Mouse (Mus musculus) kidney, embryonic 14.5 days (tissue): ENCODE results near the gene Flywch1. TPM values are rescaled to one million over a fixed set of nuclear protein-coding genes. Genes with fewer than 3 reads are reported as not detected.

Experiments used
- ATAC-seq: fragments of 200-750 bp; cut with Nextera tagmentation; 2 replicates; pipeline ENCODE4 v1.8.0; 2017; ENCODE audit warnings: moderate number of reproducible peaks, mild to moderate bottlenecking, moderate TSS enrichment, moderate library complexity; ENCODE audit not compliant: low FRiP score, low TSS enrichment
- H3K27ac ChIP-seq: fragments of 300-500 bp; sonication (generic); 2 replicates; pipeline ENCODE4 v1.5.1; 2014; ENCODE audit warnings: low read depth, mild to moderate bottlenecking, low read length, moderate library complexity, mixed read lengths
- H3K27me3 ChIP-seq: fragments of 300-500 bp; sonication (generic); 2 replicates; pipeline ENCODE4 v1.6.1; 2014; ENCODE audit warnings: mild to moderate bottlenecking, low read length; ENCODE audit not compliant: control insufficient read depth, insufficient read depth
- H3K36me3 ChIP-seq: fragments of 300-500 bp; sonication (generic); 2 replicates; pipeline ENCODE4 v1.6.1; 2014; ENCODE audit warnings: low read length, mixed read lengths; ENCODE audit not compliant: control insufficient read depth, insufficient read depth
- H3K4me1 ChIP-seq: fragments of 300-500 bp; sonication (generic); 2 replicates; pipeline ENCODE4 v1.6.1; 2014; ENCODE audit warnings: low read length, mixed read lengths; ENCODE audit not compliant: control insufficient read depth, insufficient read depth
- H3K4me2 ChIP-seq: fragments of 300-500 bp; sonication (generic); replicated peaks from 2 replicates; pipeline ENCODE4 v1.6.1; 2014; ENCODE audit warnings: low read depth, mild to moderate bottlenecking, low read length
- H3K4me3 ChIP-seq: fragments of 300-500 bp; sonication (generic); 2 replicates; pipeline ENCODE4 v1.5.1; 2014; ENCODE audit warnings: mild to moderate bottlenecking, low read length
- H3K9ac ChIP-seq: fragments of 300-500 bp; sonication (generic); 2 replicates; pipeline ENCODE4 v1.6.1; 2014; ENCODE audit warnings: low read depth, mild to moderate bottlenecking, low read length, moderate library complexity
- H3K9me3 ChIP-seq: fragments of 300-500 bp; sonication (generic); 2 replicates; pipeline ENCODE4 v1.6.1; 2016; ENCODE audit warnings: low read length; ENCODE audit not compliant: control insufficient read depth
- WGBS: fragments of 180-500 bp; shearing (Covaris S2); extraction: QIAGEN DNeasy Blood & Tissue Kit; methylation state at CpG from one replicate; pipeline ENCODE4 v1.1.7; 2014; 5-methylcytosine and 5-hydroxymethylcytosine counted together
- polyA plus RNA-seq: library from polyadenylated mRNA; unstranded; fragments of >200 nt; fragmentation: Nextera tagmentation; extraction: Ambion mirVana; gene quantifications from 2 replicates; pipeline ENCODE4 v1.2.1, GENCODE M21; 2014

Flywch1 gene
- polyA plus RNA-seq, 1 experiment from 2014 or later: 91.7 TPM

DNA sequence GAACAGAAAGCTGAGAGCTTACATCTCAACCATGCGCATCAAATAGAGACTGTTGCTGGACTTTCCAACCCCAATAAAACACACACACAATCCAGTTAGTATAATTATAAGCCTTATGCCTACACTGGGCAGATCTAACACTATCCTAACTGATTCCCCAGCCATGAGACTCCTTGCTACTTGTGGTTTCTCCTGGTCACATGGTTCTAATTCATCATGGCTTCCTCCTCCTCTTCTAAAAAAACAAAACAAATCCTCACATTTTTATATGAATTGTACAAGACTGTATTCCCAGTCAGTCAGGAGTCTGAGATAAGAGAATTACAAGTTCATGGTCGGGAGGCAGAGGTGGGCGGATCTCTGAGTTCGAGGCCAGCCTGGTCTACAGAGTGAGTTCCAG lies 17.6 kb upstream of the Flywch1 start:
- no peak overlapping the region for H3K9ac ChIP-seq
- ATAC-seq: no peak
- WGBS: 88% methylated on average over 4 of the region's 4 CpGs
- no peak overlapping the region for H3K4me2 ChIP-seq
- H3K9me3 ChIP-seq: no peaks in the 10 kb centered on the region
- no peak overlapping the region for H3K4me3 ChIP-seq
- no peak overlapping the region for H3K27ac ChIP-seq
- peaks cover 12% of the 10 kb centered on the region; the same call in 1 of the 2 replicates for H3K4me1 ChIP-seq
- H3K36me3 ChIP-seq: no peaks in the 10 kb centered on the region
- no peaks in the 10 kb centered on the region for H3K27me3 ChIP-seq

GRCm38 (mm10) chr17:23786510-23786931 lies 15.1 kb upstream of the Flywch1 start:
- H3K27ac ChIP-seq: no peak overlapping the region
- peak overlapping the region; percentile 61 for H3K4me3 ChIP-seq
- H3K4me1 ChIP-seq: peaks cover 12% of the 10 kb centered on the region; the same call in 1 of the 2 replicates
- H3K36me3 ChIP-seq: no peaks in the 10 kb centered on the region
- H3K9ac ChIP-seq: 0 out of 2 replicates have a peak overlapping the region, but pooled peaks have one; percentile 31
- H3K9me3 ChIP-seq: no peaks in the 10 kb centered on the region
- no peak; the same call in 1 of the 2 replicates for ATAC-seq
- WGBS: 9% methylated on average over 13 of the region's 13 CpGs
- H3K27me3 ChIP-seq: no peaks in the 10 kb centered on the region
- peak overlapping the region; percentile 94 for H3K4me2 ChIP-seq

DNA sequence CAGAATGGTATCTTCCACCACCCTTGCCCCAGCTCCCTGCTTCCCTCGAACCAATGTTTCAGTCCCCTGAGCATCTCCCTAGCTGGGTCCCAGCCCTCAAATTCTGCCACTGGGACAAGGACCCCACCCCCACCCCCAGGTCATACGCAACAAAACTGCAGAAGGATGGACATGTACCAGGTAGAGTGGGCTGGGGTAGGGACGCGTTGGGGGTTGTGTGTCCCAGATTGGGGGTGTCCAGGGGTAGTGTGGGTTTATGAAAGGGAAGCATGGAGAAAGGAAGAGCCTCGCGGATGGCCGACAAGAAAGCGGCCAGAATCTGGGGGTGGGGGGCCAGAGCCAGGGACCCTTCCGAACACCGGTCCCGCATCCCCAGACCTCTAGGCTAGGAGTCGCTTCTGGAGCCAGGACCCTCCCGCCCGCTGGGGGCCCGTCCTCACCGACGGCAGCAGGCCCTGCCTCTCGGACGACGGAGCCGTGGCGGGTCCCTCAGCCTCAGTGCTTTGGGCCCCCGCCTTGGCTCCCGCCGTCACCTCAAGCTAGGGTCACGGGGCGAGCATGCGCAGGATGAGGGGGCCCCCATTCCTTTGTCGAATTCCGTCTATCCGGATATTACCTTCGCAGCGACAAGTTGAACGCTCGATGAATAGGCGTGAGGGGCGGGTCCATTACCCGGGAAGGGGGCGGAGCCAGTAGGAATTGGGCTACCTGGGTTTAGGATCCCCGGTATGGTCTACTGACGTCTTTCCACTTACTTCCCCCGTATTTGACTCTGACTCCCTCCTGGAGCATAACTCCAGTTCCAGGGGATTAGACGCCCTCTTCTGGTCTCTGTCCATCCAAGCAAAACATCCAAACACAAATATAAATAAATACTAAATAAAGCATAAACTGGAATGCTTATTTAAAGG lies 14.4 kb upstream of the Flywch1 start, which contains the start of gene Flywch2:
Gene Flywch2 (minus strand): TSS at position 521 of the 911 bp plus-strand sequence.
- no peak within 1 kb of the TSS for H3K27ac ChIP-seq
- no peaks in the 10 kb centered on the region for H3K9me3 ChIP-seq
- H3K36me3 ChIP-seq: no peaks in the 10 kb centered on the region
- peaks cover 9% of the 10 kb centered on the region; the same call in 1 of the 2 replicates for H3K4me1 ChIP-seq
- peak within 1 kb of the TSS; percentile 61 for H3K4me3 ChIP-seq
- ATAC-seq: peak; percentile 82
- 3% methylated on average over 38 of the region's 43 CpGs for WGBS
- H3K27me3 ChIP-seq: no peaks in the 10 kb centered on the region
- H3K9ac ChIP-seq: peak within 1 kb of the TSS; percentile 72
- H3K4me2 ChIP-seq: peak within 1 kb of the TSS; percentile 94

GRCm38 (mm10) chr17:23783352-23783751 lies 11.9 kb upstream of the Flywch1 start:
- Histone ChIP-seq H3K36me3 (no peaks in the 10 kb centered on the region), H3K27ac (no peak overlapping the region), H3K4me1 (0 out of 2 replicates have a peak, but pooled peaks cover 3% of the 10 kb centered on the region), H3K27me3 (no peaks in the 10 kb centered on the region), H3K9me3 (no peaks in the 10 kb centered on the region), H3K4me3 (no peak overlapping the region), H3K9ac (no peak overlapping the region), H3K4me2 (no peak overlapping the region)
- no peak for ATAC-seq

- WGBS: 62% methylated on average over 2 of the region's 2 CpGs
- no peak overlapping the region for H3K9ac ChIP-seq
- H3K36me3 ChIP-seq: no peaks in the 10 kb centered on the region
- no peaks in the 10 kb centered on the region for H3K4me1 ChIP-seq
- no peak overlapping the region for H3K4me3 ChIP-seq
- no peak overlapping the region for H3K27ac ChIP-seq
- no peaks in the 10 kb centered on the region for H3K27me3 ChIP-seq
- H3K9me3 ChIP-seq: no peaks in the 10 kb centered on the region
- H3K4me2 ChIP-seq: no peak overlapping the region
- ATAC-seq: no peak
These were observed 7.0 kb upstream of the Flywch1 start for GRCm38 (mm10) chr17:23778447-23778846.

DNA sequence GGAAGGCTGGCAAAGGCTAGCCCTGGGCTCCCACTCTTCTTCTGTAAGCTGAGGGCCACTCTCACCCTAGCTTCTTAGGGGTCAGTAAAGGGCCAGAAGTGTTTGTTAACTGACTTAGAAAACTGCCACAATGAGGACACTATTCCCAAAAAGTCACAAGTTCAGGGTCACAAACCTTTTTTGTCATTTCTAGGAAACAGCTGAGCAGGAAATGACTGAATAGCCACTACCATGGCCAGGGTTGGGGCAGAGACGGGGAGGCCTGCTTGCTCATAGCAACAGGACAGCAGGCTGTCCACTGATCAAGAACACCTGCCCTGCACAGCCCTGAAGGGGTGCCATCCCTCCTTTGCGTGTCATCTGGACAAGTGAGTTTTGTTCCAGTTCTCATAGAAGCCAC lies 5.7 kb upstream of the Flywch1 start:
- no peaks in the 10 kb centered on the region for H3K36me3 ChIP-seq
- WGBS: 76% methylated on average over 2 of the region's 2 CpGs
- H3K27ac ChIP-seq: no peak overlapping the region
- no peak overlapping the region for H3K4me3 ChIP-seq
- H3K4me2 ChIP-seq: no peak overlapping the region
- ATAC-seq: no peak
- no peaks in the 10 kb centered on the region for H3K9me3 ChIP-seq
- H3K27me3 ChIP-seq: no peaks in the 10 kb centered on the region
- H3K4me1 ChIP-seq: no peaks in the 10 kb centered on the region
- H3K9ac ChIP-seq: no peak overlapping the region

DNA sequence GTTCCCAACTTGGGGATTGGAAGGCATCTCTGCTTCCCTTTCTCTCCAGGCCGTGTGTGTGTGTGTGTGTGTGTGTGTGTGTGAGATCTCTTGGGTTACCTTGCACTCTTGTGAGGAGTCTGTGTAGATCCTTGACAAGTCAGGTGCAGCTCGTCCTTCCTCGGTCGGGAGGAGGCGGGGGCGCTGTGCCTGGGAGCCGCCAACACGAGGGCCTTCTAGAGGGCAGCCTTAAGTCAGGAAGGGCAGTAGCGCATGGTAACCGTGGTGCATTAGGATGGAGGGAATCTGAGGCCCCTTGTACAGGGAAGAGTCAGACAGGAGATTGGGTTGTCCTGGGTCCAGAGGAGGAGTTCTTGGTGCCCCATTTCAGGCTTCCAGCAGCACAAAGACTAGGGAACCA lies 4.8 kb upstream of the Flywch1 start:
- Histone ChIP-seq H3K4me3 (no peak overlapping the region), H3K27me3 (no peaks in the 10 kb centered on the region), H3K4me1 (no peaks in the 10 kb centered on the region), H3K4me2 (no peak overlapping the region), H3K36me3 (no peaks in the 10 kb centered on the region), H3K9me3 (no peaks in the 10 kb centered on the region), H3K27ac (no peak overlapping the region), H3K9ac (no peak overlapping the region)
- WGBS: 72% methylated on average over 10 of the region's 10 CpGs
- no peak for ATAC-seq

DNA sequence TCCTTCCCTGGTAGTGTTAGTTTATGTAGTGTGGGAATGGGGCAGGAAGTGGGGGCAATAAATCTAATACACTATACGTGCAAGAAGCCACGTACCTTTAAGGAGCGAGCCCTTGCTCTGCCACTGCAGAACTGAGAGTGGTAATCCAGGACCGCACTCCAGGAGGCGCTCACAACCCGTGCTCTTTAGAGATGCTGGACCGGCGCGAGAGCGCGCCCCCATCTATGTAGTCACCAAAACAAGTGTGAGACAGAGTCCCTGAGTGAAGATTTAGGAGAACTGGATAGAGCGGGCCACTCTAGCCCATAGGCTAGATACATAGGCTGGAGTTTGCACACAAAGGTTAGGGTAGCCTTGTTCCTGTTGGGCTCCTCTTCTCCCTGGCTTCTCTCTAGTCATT lies 2.7 kb upstream of the Flywch1 start:
- no peak overlapping the region for H3K4me3 ChIP-seq
- no peak overlapping the region for H3K9ac ChIP-seq
- peaks cover 7% of the 10 kb centered on the region; the same call in 1 of the 2 replicates for H3K4me1 ChIP-seq
- H3K4me2 ChIP-seq: no peak overlapping the region
- no peaks in the 10 kb centered on the region for H3K27me3 ChIP-seq
- H3K9me3 ChIP-seq: no peaks in the 10 kb centered on the region
- H3K36me3 ChIP-seq: no peaks in the 10 kb centered on the region
- peak; percentile 48 for ATAC-seq
- H3K27ac ChIP-seq: no peak overlapping the region
- WGBS: 3% methylated on average over 12 of the region's 12 CpGs

GRCm38 (mm10) chr17:23773676-23774075 lies 2.3 kb upstream of the Flywch1 start:
- Histone ChIP-seq H3K9me3 (no peaks in the 10 kb centered on the region), H3K4me1 (peaks cover 7% of the 10 kb centered on the region; the same call in 1 of the 2 replicates), H3K4me2 (no peak overlapping the region), H3K36me3 (peaks cover under 1% of the 10 kb centered on the region; the same call in 1 of the 2 replicates), H3K9ac (no peak overlapping the region), H3K27me3 (no peaks in the 10 kb centered on the region), H3K4me3 (no peak overlapping the region), H3K27ac (no peak overlapping the region)
- WGBS: 72% methylated on average over 6 of the region's 6 CpGs
- no peak for ATAC-seq
